Mouse (Mus musculus): ENCODE measurements around the gene Tars2. TPM values are rescaled to one million over a fixed set of nuclear protein-coding genes. Genes with fewer than 3 reads are reported as not detected.
"Not testable (repeated sequence)": the region's sequence is repeated elsewhere in the genome, so short reads cannot be mapped to it uniquely, and the experiment has no call there.

Tars2 gene
- polyA plus RNA-seq (2015; fragmentation: Nextera tagmentation; extraction: Ambion mirVana), result 36.9 and 39.2 TPM in 2 replicates

- H3K4me1 ChIP-seq (replicated peaks), result no peaks in the 10 kb centered on the region
- no peak within 1 kb of the TSS for H3K27ac ChIP-seq (replicated peaks)
- H3K27me3 ChIP-seq, result no peaks in the 10 kb centered on the region
- H3K36me3 ChIP-seq, result peaks cover 22% of the 10 kb centered on the region
- H3K9me3 ChIP-seq, result no peaks in the 10 kb centered on the region
- no peak within 1 kb of the TSS for H3K9ac ChIP-seq
- 86% methylated on average over 6 of the region's 6 CpGs for WGBS
- H3K4me2 ChIP-seq, result no peak within 1 kb of the TSS
- no peak for ATAC-seq (ENCODE audit: low read depth)
- no peak within 1 kb of the TSS for H3K4me3 ChIP-seq
These were observed at the start of gene Tars2 for GRCm38 (mm10) chr3:95760106-95760505. TSS of gene Tars2 (minus strand) at chr3:95760206.

DNA sequence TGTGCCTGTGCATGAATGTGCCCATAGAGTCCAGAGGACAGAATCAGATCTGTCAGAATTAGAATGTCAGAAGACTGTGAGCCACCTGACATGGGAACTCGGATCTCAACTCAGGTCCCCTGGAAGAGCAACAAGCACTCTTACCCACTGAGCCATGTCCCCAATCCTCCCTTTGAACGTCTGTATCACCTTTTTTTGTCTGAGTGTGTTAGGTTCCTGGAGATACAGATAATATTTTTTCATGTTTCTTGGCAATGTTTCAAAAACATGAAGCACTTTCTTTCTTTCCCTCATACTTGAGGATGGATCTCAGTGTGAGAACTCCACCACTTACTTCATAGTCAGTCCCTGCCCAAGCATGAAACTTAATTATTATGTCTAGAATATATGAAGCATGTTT is 48.4 kb upstream of the Tars2 start:
- WGBS, result 80% methylated on average over 2 of the region's 2 CpGs
- Histone ChIP-seq H3K27me3 (no peaks in the 10 kb centered on the region), H3K4me2 (no peak overlapping the region), H3K36me3 (peaks cover 23% of the 10 kb centered on the region), H3K27ac (replicated peaks) (no peak overlapping the region), H3K9me3 (no peaks in the 10 kb centered on the region), H3K9ac (no peak overlapping the region), H3K4me1 (replicated peaks) (no peaks in the 10 kb centered on the region), H3K4me3 (no peak overlapping the region)
- no peak for ATAC-seq (ENCODE audit: low read depth)

GRCm38 (mm10) chr3:95807630-95808029 is 47.6 kb upstream of the Tars2 start:
- not testable (repeated sequence) for H3K9ac ChIP-seq; H3K27me3 ChIP-seq; H3K4me1 ChIP-seq (replicated peaks); H3K9me3 ChIP-seq; H3K4me3 ChIP-seq; H3K4me2 ChIP-seq; H3K27ac ChIP-seq (replicated peaks); ATAC-seq (ENCODE audit: low read depth)
- peaks cover 23% of the 10 kb centered on the region for H3K36me3 ChIP-seq
- WGBS, result 78% methylated on average over 6 of the region's 6 CpGs

DNA sequence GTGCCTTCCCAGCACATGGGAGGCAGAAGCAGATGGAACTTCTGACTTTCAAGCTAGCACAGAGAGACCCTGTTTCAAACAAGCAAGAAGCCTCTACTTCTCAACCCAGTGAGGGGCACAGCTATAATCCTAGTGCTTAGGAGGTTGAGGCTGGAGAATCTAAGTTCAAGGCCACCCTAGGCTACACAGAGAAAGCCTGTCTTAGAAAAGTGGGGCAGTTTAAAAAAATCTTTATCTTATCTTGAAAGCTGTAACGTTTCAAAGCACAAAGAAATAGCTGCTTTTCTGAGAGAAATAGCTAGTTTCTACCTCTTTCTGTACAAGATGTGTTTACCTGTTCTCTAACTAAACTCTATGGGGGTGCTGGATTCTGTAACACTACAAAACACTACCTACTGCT is 46.7 kb upstream of the Tars2 start:
- Histone ChIP-seq H3K36me3 (peaks cover 18% of the 10 kb centered on the region), H3K4me2 (no peak overlapping the region), H3K27me3 (no peaks in the 10 kb centered on the region), H3K9me3 (no peaks in the 10 kb centered on the region), H3K4me3 (no peak overlapping the region), H3K9ac (no peak overlapping the region), H3K4me1 (replicated peaks) (no peaks in the 10 kb centered on the region), H3K27ac (replicated peaks) (no peak overlapping the region)
- 95% methylated on average over 1 of the region's 1 CpGs for WGBS
- no peak for ATAC-seq (ENCODE audit: low read depth)

DNA sequence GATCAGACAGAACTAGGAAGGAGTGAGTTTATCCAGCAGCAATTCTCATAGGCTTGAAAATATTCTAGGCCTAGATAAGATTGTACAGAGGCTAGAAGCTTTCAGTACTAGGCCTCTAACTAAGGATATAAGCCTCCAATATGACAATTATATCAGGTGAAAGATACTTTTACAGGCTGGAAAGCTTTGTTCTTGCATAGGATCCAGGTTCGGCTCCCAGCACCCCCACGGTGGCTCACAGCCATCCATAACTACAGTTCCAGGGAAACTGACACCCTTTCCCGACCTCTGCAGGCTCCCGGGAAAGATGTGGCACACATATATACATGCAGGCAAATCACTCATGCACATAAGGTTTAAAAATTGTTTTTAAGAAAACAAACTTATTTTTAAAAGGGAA is 43.8 kb upstream of the Tars2 start:
- no peaks in the 10 kb centered on the region; the same call in 1 of the 2 replicates for H3K4me1 ChIP-seq (replicated peaks)
- no peak overlapping the region for H3K9ac ChIP-seq
- no peaks in the 10 kb centered on the region for H3K27me3 ChIP-seq
- ATAC-seq (ENCODE audit: low read depth), result no peak
- H3K4me3 ChIP-seq, result no peak overlapping the region
- H3K9me3 ChIP-seq, result no peaks in the 10 kb centered on the region
- H3K36me3 ChIP-seq, result peaks cover 17% of the 10 kb centered on the region
- H3K4me2 ChIP-seq, result no peak overlapping the region
- no peak overlapping the region for H3K27ac ChIP-seq (replicated peaks)
- WGBS, result 93% methylated on average over 4 of the region's 4 CpGs

- H3K27me3 ChIP-seq, result no peaks in the 10 kb centered on the region
- no peak overlapping the region for H3K27ac ChIP-seq (replicated peaks)
- no peaks in the 10 kb centered on the region for H3K9me3 ChIP-seq
- 96% methylated on average over 4 of the region's 4 CpGs for WGBS
- no peaks in the 10 kb centered on the region for H3K36me3 ChIP-seq
- ATAC-seq (ENCODE audit: low read depth), result no peak
- H3K4me3 ChIP-seq, result no peak overlapping the region
- H3K4me2 ChIP-seq, result no peak overlapping the region
- H3K4me1 ChIP-seq (replicated peaks), result no peaks in the 10 kb centered on the region; the same call in 1 of the 2 replicates
- H3K9ac ChIP-seq, result no peak overlapping the region
These were observed 38.8 kb upstream of the Tars2 start for GRCm38 (mm10) chr3:95798756-95799155.

GRCm38 (mm10) chr3:95794299-95794698 is 34.3 kb upstream of the Tars2 start:
- H3K9me3 ChIP-seq, result no peaks in the 10 kb centered on the region
- ATAC-seq (ENCODE audit: low read depth), result no peak
- no peak overlapping the region for H3K4me2 ChIP-seq
- H3K4me3 ChIP-seq, result no peak overlapping the region
- 93% methylated on average over 1 of the region's 1 CpGs for WGBS
- no peak overlapping the region for H3K9ac ChIP-seq
- no peak overlapping the region for H3K27ac ChIP-seq (replicated peaks)
- no peaks in the 10 kb centered on the region for H3K4me1 ChIP-seq (replicated peaks)
- H3K27me3 ChIP-seq, result no peaks in the 10 kb centered on the region
- 0 out of 2 replicates have a peak, but pooled peaks cover 2% of the 10 kb centered on the region for H3K36me3 ChIP-seq

DNA sequence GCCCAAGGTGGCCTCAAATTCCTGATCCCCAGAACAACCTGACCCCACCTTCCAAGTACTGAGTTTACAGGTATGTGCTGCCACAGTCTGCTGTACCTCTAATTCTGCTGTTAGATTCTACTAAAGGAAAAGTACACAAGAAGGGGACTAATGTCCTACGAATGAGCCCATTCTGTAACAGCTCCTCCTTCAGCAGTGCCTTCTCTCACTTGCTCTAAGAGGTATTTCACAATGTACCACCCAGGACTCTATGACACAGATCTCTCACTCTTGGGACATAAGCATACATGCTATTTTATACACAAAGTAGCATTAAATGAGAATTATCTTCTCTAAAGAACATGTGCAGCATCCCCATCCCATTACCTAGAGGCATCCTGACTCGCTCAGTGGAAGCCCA is 33.7 kb upstream of the Tars2 start:
- WGBS, result 87% methylated on average over 2 of the region's 2 CpGs
- no peak for ATAC-seq (ENCODE audit: low read depth)

DNA sequence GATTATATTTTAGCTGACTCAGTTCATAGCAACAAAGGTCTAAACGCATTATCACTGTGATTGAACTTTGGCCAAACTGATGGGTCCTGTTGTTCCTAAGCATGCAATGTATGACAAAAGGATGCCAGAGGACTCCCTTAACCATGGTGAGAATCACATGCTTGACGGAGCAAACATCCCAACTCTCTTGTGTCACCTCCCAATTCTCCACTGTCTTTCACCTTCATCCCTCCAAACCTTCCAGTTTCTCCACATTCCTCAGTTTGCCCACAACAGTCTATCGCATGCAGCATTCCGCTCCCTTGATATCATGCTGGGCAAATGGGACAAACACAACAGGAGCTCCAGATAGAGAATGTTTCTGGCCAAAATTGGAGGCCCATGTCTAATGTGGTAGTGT is 25.5 kb upstream of the Tars2 start:
- no peak for ATAC-seq (ENCODE audit: low read depth)
- Histone ChIP-seq H3K4me2 (no peak overlapping the region), H3K27ac (replicated peaks) (no peak overlapping the region), H3K9me3 (no peaks in the 10 kb centered on the region), H3K4me3 (no peak overlapping the region), H3K9ac (no peak overlapping the region), H3K4me1 (replicated peaks) (no peaks in the 10 kb centered on the region), H3K36me3 (peaks cover 71% of the 10 kb centered on the region), H3K27me3 (no peaks in the 10 kb centered on the region)
- WGBS, result 86% methylated on average over 4 of the region's 4 CpGs

More for the DNA sequence above, 33.7 kb upstream of the Tars2 start:
- 0 out of 2 replicates have a peak, but pooled peaks cover 2% of the 10 kb centered on the region for H3K36me3 ChIP-seq
- no peaks in the 10 kb centered on the region for H3K9me3 ChIP-seq
- no peak overlapping the region for H3K4me2 ChIP-seq
- no peak overlapping the region for H3K9ac ChIP-seq
- H3K4me3 ChIP-seq, result no peak overlapping the region
- H3K27ac ChIP-seq (replicated peaks), result no peak overlapping the region
- no peaks in the 10 kb centered on the region for H3K27me3 ChIP-seq
- H3K4me1 ChIP-seq (replicated peaks), result no peaks in the 10 kb centered on the region

GRCm38 (mm10) chr3:95771985-95772384 is 12.0 kb upstream of the Tars2 start:
- Histone ChIP-seq H3K27me3 (no peaks in the 10 kb centered on the region), H3K9ac (no peak overlapping the region), H3K4me1 (replicated peaks) (no peaks in the 10 kb centered on the region), H3K27ac (replicated peaks) (no peak overlapping the region), H3K9me3 (no peaks in the 10 kb centered on the region), H3K36me3 (peaks cover 79% of the 10 kb centered on the region), H3K4me2 (no peak overlapping the region), H3K4me3 (no peak overlapping the region)
- no peak for ATAC-seq (ENCODE audit: low read depth)

- H3K27me3 ChIP-seq, result no peaks in the 10 kb centered on the region
- H3K9ac ChIP-seq, result no peak overlapping the region
- no peak overlapping the region for H3K4me2 ChIP-seq
- no peaks in the 10 kb centered on the region for H3K4me1 ChIP-seq (replicated peaks)
- no peak for ATAC-seq (ENCODE audit: low read depth)
- WGBS, result 94% methylated on average over 10 of the region's 10 CpGs
- peaks cover 69% of the 10 kb centered on the region for H3K36me3 ChIP-seq
- H3K27ac ChIP-seq (replicated peaks), result no peak overlapping the region
- no peaks in the 10 kb centered on the region for H3K9me3 ChIP-seq
- H3K4me3 ChIP-seq, result no peak overlapping the region
These were observed 5.5 kb upstream of the Tars2 start for GRCm38 (mm10) chr3:95765534-95765933.

- H3K27ac ChIP-seq (replicated peaks), result no peak overlapping the region
- H3K27me3 ChIP-seq, result no peaks in the 10 kb centered on the region
- H3K4me3 ChIP-seq, result no peak overlapping the region
- no peak overlapping the region for H3K4me2 ChIP-seq
- WGBS, result 82% methylated on average over 10 of the region's 10 CpGs
- no peaks in the 10 kb centered on the region for H3K4me1 ChIP-seq (replicated peaks)
- H3K9me3 ChIP-seq, result no peaks in the 10 kb centered on the region
- peaks cover 58% of the 10 kb centered on the region for H3K36me3 ChIP-seq
- no peak for ATAC-seq (ENCODE audit: low read depth)
- no peak overlapping the region for H3K9ac ChIP-seq
These were observed 3.8 kb upstream of the Tars2 start for GRCm38 (mm10) chr3:95763811-95764210.

- Histone ChIP-seq H3K27ac (replicated peaks) (no peak overlapping the region), H3K27me3 (no peaks in the 10 kb centered on the region), H3K4me1 (replicated peaks) (no peaks in the 10 kb centered on the region), H3K4me2 (no peak overlapping the region), H3K9ac (no peak overlapping the region), H3K4me3 (no peak overlapping the region), H3K9me3 (no peaks in the 10 kb centered on the region), H3K36me3 (peaks cover 49% of the 10 kb centered on the region)
- WGBS, result 49% methylated on average over 6 of the region's 6 CpGs
- ATAC-seq (ENCODE audit: low read depth), result no peak
These were observed 3.0 kb upstream of the Tars2 start for GRCm38 (mm10) chr3:95762961-95763360.
